Mouse (Mus musculus) hindbrain, embryonic 14.5 days (tissue): Measurements from ENCODE around the gene Smim6. TPM values are rescaled to one million over a fixed set of nuclear protein-coding genes. Genes with fewer than 3 reads are reported as not detected.

ENCODE experiments used
- ATAC-seq: fragments of 200-750 bp; cut with Nextera tagmentation; 2 replicates; pipeline ENCODE4 v1.8.0; 2017; ENCODE audit warnings: moderate number of reproducible peaks, mild to moderate bottlenecking, moderate TSS enrichment, moderate library complexity; ENCODE audit not compliant: low FRiP score
- DNase-seq: peaks from one replicate; pipeline ENCODE4 v3.0.0-alpha.2; 2015; ENCODE audit warnings: low spot score
- H3K27ac ChIP-seq: fragments of 300-500 bp; sonication (generic); 2 replicates; pipeline ENCODE4 v1.5.1; 2014; ENCODE audit warnings: mild to moderate bottlenecking, moderate library complexity
- H3K27me3 ChIP-seq: fragments of 300-500 bp; sonication (generic); 2 replicates; pipeline ENCODE4 v1.6.1; 2014; ENCODE audit warnings: mild to moderate bottlenecking, low read length, mixed read lengths; ENCODE audit not compliant: control insufficient read depth, insufficient read depth
- H3K36me3 ChIP-seq: fragments of 300-500 bp; sonication (generic); replicated peaks from 2 replicates; pipeline ENCODE4 v1.6.1; 2014; ENCODE audit not compliant: control insufficient read depth, insufficient read depth
- H3K4me1 ChIP-seq: fragments of 300-500 bp; sonication (generic); replicated peaks from 2 replicates; pipeline ENCODE4 v1.6.1; 2014; ENCODE audit warnings: antibody characterized with exemption, low read length, mixed read lengths; ENCODE audit not compliant: control insufficient read depth, insufficient read depth
- H3K4me2 ChIP-seq: fragments of 300-500 bp; sonication (generic); replicated peaks from 2 replicates; pipeline ENCODE4 v1.6.1; 2014; ENCODE audit warnings: mild to moderate bottlenecking, moderate library complexity
- H3K4me3 ChIP-seq: fragments of 300-500 bp; sonication (generic); replicated peaks from 2 replicates; pipeline ENCODE4 v1.5.1; 2014; ENCODE audit warnings: mild to moderate bottlenecking, low read length
- H3K9ac ChIP-seq: fragments of 300-500 bp; sonication (generic); 2 replicates; pipeline ENCODE4 v1.6.1; 2014
- H3K9me3 ChIP-seq: fragments of 300-500 bp; sonication (generic); 2 replicates; pipeline ENCODE4 v1.6.1; 2016; ENCODE audit warnings: low read length; ENCODE audit not compliant: control insufficient read depth
- WGBS: fragments of 180-500 bp; shearing (Covaris S2); extraction: QIAGEN DNeasy Blood & Tissue Kit; methylation state at CpG from one replicate; pipeline ENCODE4 v1.1.7; 2014; 5-methylcytosine and 5-hydroxymethylcytosine counted together
- polyA plus RNA-seq: library from polyadenylated mRNA; unstranded; fragments of >200 nt; fragmentation: Nextera tagmentation; extraction: Ambion mirVana; gene quantifications from 2 replicates; pipeline ENCODE4 v1.2.1, GENCODE M21; 2014

Smim6 gene
- polyA plus RNA-seq, 1 experiment from 2014 or later: not detected

DNA sequence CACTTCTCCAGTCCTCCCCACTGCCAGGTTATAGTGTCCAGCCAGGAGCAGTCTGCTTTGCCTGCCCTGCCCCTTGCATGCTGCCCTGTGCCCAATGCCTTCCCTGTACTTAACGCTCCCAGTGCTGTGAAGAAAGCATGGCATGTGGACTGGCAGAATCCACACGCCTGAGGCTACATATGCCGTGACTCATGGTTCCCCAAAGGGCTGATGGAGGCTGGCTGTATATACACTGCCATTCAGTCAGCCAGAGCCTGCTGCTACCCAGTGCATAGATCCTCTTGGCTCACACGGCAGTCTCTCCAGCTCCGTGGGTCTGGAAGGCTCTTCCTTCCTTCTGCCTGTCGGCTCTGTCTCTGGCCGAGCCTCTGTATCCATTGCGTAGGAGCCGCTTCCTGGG lies 36.5 kb downstream of the Smim6 start:
- Histone ChIP-seq H3K36me3 (peaks cover 79% of the 10 kb centered on the region), H3K4me1 (peaks cover 6% of the 10 kb centered on the region; the same call in 1 of the 2 replicates), H3K9me3 (no peaks in the 10 kb centered on the region), H3K9ac (no peak overlapping the region), H3K4me2 (no peak overlapping the region), H3K27ac (no peak overlapping the region), H3K4me3 (no peak overlapping the region), H3K27me3 (no peaks in the 10 kb centered on the region)
- DNase-seq (no peak), ATAC-seq (no peak)
- 85% methylated on average over 9 of the region's 9 CpGs for WGBS

- peaks cover 73% of the 10 kb centered on the region for H3K36me3 ChIP-seq
- H3K9ac ChIP-seq: no peak overlapping the region
- peak overlapping the region; percentile 67 for H3K27ac ChIP-seq
- no peak overlapping the region for H3K4me2 ChIP-seq
- peak; percentile 38 for DNase-seq
- peak; percentile 69; the same call in 1 of the 2 replicates for ATAC-seq
- 67% methylated on average over 2 of the region's 2 CpGs for WGBS
- no peaks in the 10 kb centered on the region for H3K27me3 ChIP-seq
- no peak overlapping the region for H3K4me3 ChIP-seq
- no peaks in the 10 kb centered on the region for H3K9me3 ChIP-seq
- peaks cover 6% of the 10 kb centered on the region; the same call in 1 of the 2 replicates for H3K4me1 ChIP-seq
These were observed 38.9 kb downstream of the Smim6 start for GRCm38 (mm10) chr11:115950719-115951118.

DNA sequence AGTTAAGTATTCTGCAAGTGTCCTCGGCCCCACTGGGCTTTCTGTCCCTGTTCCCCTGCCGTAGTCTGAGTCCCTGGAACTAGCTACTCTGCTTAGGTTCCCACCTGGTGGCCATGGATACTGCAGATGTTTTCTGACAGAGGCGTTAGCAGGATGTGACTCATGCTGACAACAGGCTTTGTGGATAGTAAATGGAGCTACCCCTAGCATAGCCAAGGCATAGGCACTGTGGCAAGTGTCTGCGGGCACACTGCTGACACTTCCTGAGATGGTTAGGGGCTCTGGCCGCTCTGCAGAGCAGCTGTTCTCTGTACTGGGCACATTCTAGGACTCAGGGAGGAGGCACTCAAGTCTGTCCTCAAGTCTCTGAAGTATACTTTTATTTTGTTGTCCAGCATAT lies 42.9 kb downstream of the Smim6 start:
- no peak overlapping the region for H3K9ac ChIP-seq
- H3K4me3 ChIP-seq: no peak overlapping the region
- WGBS: 70% methylated on average over 5 of the region's 5 CpGs
- peaks cover 10% of the 10 kb centered on the region; the same call in 1 of the 2 replicates for H3K4me1 ChIP-seq
- DNase-seq (no peak), ATAC-seq (no peak)
- H3K27me3 ChIP-seq: no peaks in the 10 kb centered on the region
- 0 out of 2 replicates have a peak overlapping the region, but pooled peaks have one; percentile 38 for H3K27ac ChIP-seq
- no peaks in the 10 kb centered on the region for H3K9me3 ChIP-seq
- H3K36me3 ChIP-seq: peaks cover 73% of the 10 kb centered on the region
- no peak overlapping the region for H3K4me2 ChIP-seq

- 53% methylated on average over 10 of the region's 10 CpGs for WGBS
- Histone ChIP-seq H3K27ac (peak overlapping the region; percentile 65), H3K36me3 (peaks cover 73% of the 10 kb centered on the region), H3K9ac (no peak overlapping the region), H3K4me1 (peaks cover 9% of the 10 kb centered on the region; the same call in 1 of the 2 replicates), H3K9me3 (no peaks in the 10 kb centered on the region), H3K4me3 (no peak overlapping the region), H3K27me3 (no peaks in the 10 kb centered on the region), H3K4me2 (no peak overlapping the region)
- peak; percentile 40 for DNase-seq
- ATAC-seq: no peak
These were observed 43.5 kb downstream of the Smim6 start for GRCm38 (mm10) chr11:115955195-115955858.

GRCm38 (mm10) chr11:115956453-115956852 lies 44.6 kb downstream of the Smim6 start:
- H3K27ac ChIP-seq: peak overlapping the region; percentile 65
- peak; percentile 34 for DNase-seq

GRCm38 (mm10) chr11:115957971-115958370 lies 46.2 kb downstream of the Smim6 start:
- DNase-seq (no peak), ATAC-seq (no peak)
- Histone ChIP-seq H3K27me3 (no peaks in the 10 kb centered on the region), H3K4me1 (peaks cover 9% of the 10 kb centered on the region; the same call in 1 of the 2 replicates), H3K4me3 (no peak overlapping the region), H3K9ac (no peak overlapping the region), H3K4me2 (no peak overlapping the region), H3K9me3 (no peaks in the 10 kb centered on the region), H3K27ac (no peak overlapping the region), H3K36me3 (peaks cover 75% of the 10 kb centered on the region)
- 53% methylated on average over 7 of the region's 7 CpGs for WGBS

More at GRCm38 (mm10) chr11:115956453-115956852, 44.6 kb downstream of the Smim6 start:
- 13% methylated on average over 4 of the region's 4 CpGs for WGBS
- H3K9me3 ChIP-seq: no peaks in the 10 kb centered on the region
- H3K27me3 ChIP-seq: no peaks in the 10 kb centered on the region
- H3K4me2 ChIP-seq: no peak overlapping the region
- peaks cover 73% of the 10 kb centered on the region for H3K36me3 ChIP-seq
- no peak overlapping the region; the same call in 1 of the 2 replicates for H3K9ac ChIP-seq
- peak; percentile 66; the same call in 1 of the 2 replicates for ATAC-seq
- H3K4me1 ChIP-seq: peaks cover 9% of the 10 kb centered on the region; the same call in 1 of the 2 replicates
- no peak overlapping the region for H3K4me3 ChIP-seq

DNA sequence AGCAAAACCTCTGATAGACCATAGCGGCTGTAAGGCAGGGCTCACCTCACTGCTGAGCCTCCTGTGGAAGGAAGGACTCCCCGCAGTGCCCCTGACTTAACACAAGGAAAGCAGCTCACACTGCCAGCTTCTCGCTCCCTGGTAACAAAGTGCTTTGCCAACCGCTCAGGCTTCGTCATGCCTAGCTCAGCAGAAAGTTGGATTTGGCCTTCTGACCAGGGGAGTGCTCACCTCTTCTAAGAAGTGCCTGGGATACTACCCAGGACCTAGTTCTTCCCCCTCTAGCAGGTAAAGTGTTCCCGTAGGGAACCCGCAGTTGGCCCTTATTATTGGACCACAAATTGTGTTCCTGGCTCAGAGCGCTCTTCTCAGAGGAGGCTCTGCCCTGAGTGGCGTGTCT lies 47.2 kb downstream of the Smim6 start:
- Histone ChIP-seq H3K36me3 (peaks cover 75% of the 10 kb centered on the region), H3K4me2 (no peak overlapping the region), H3K9ac (no peak overlapping the region), H3K27ac (no peak overlapping the region), H3K4me1 (peaks cover 9% of the 10 kb centered on the region; the same call in 1 of the 2 replicates), H3K4me3 (no peak overlapping the region), H3K27me3 (no peaks in the 10 kb centered on the region), H3K9me3 (no peaks in the 10 kb centered on the region)
- ATAC-seq: no peak
- DNase-seq: no peak
- 90% methylated on average over 9 of the region's 9 CpGs for WGBS

DNA sequence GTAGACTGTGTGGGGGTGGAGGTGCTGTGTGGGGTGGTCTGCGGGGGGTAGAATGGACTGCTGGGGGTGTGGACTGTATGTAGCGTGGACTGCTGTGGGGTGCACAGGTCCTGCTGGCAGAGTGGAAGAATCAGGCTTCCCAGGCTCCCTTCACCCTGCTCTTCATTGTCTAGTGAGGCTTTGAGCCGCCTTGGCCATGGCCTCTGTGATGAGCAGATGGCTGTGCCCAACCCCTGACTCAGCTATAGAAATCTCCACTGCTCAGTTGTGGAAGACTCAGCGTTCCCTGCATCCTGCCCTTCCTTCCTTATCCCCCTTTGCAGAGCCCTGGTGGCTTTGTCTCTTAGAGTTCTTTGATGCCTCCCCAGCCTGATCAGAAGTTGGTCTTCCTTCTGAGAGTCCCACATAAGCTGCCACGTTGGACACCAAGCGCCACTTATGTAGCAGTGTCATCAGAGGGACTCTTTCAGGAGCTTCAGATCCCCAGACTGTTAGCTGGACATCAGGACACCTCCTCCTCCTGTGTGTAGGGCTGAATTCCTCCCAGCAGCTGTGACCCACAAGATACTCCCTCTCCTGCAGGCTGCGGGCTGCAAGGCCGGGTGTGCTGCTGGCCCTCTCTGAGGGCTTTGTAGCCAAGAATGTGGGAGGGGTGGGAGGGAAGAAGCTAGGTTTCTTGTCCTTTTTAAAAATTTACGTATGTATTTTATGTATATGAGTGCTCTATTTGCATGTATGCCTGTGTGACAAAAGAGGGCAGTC lies 51.0 kb downstream of the Smim6 start:
- peaks cover 86% of the 10 kb centered on the region for H3K36me3 ChIP-seq
- no peak overlapping the region for H3K9ac ChIP-seq
- H3K27me3 ChIP-seq: no peaks in the 10 kb centered on the region
- no peak overlapping the region for H3K27ac ChIP-seq
- no peak overlapping the region for H3K4me3 ChIP-seq
- H3K9me3 ChIP-seq: no peaks in the 10 kb centered on the region
- DNase-seq (no peak), ATAC-seq (no peak)
- H3K4me2 ChIP-seq: no peak overlapping the region
- no peaks in the 10 kb centered on the region for H3K4me1 ChIP-seq
- WGBS: 95% methylated on average over 9 of the region's 9 CpGs
